Mouse (Mus musculus): ENCODE data around the gene Creb3l2.

- no peak for TF ChIP-seq CTCF (IDR thresholded peaks at IDR 0.05; ENCODE audit: extremely low read depth, insufficient read depth, low read length)
- no peak for TF ChIP-seq POLR2A (IDR thresholded peaks at IDR 0.05; ENCODE audit: extremely low read depth, insufficient read depth, low read length)
Observed at GRCm38 (mm10) chr6:37404325-37404724, 37.6 kb downstream of the Creb3l2 start.
